Mouse (Mus musculus) heart, embryonic 13.5 days (tissue): Measurements from ENCODE around the gene Ppp4r4. TPM values are rescaled to one million over a fixed set of nuclear protein-coding genes. Genes with fewer than 3 reads are reported as not detected.
"Not testable (repeated sequence)": the region's sequence is repeated elsewhere in the genome, so short reads cannot be mapped to it uniquely, and the experiment has no call there.

ENCODE experiments used
- ATAC-seq: fragments of 200-750 bp; cut with Nextera tagmentation; 2 replicates; pipeline ENCODE4 v1.8.0; 2017; ENCODE audit warnings: moderate TSS enrichment; ENCODE audit not compliant: insufficient number of reproducible peaks, low FRiP score, low TSS enrichment; ENCODE audit errors: extremely low read depth
- H3K27ac ChIP-seq: fragments of 300-500 bp; sonication (generic); replicated peaks from 2 replicates; pipeline ENCODE4 v1.5.1; 2015; ENCODE audit warnings: moderate library complexity, mild to moderate bottlenecking, inconsistent platforms
- H3K27me3 ChIP-seq: fragments of 300-500 bp; sonication (generic); replicated peaks from 2 replicates; pipeline ENCODE4 v1.6.1; 2015; ENCODE audit warnings: mild to moderate bottlenecking, inconsistent platforms
- H3K36me3 ChIP-seq: fragments of 300-500 bp; sonication (generic); 2 replicates; pipeline ENCODE4 v1.6.1; 2015; ENCODE audit warnings: mild to moderate bottlenecking, inconsistent platforms
- H3K4me1 ChIP-seq: fragments of 300-500 bp; sonication (generic); 2 replicates; pipeline ENCODE4 v1.6.1; 2015; ENCODE audit warnings: inconsistent platforms
- H3K4me2 ChIP-seq: fragments of 300-500 bp; sonication (generic); 2 replicates; pipeline ENCODE4 v1.6.1; 2015; ENCODE audit warnings: inconsistent platforms, mild to moderate bottlenecking, moderate library complexity
- H3K4me3 ChIP-seq: fragments of 300-500 bp; sonication (generic); 2 replicates; pipeline ENCODE4 v1.5.1; 2015; ENCODE audit warnings: moderate library complexity, mild to moderate bottlenecking, inconsistent platforms
- H3K9ac ChIP-seq: fragments of 300-500 bp; sonication (generic); 2 replicates; pipeline ENCODE4 v1.6.1; 2015; ENCODE audit warnings: inconsistent platforms, mild to moderate bottlenecking, moderate library complexity
- H3K9me3 ChIP-seq: fragments of 300-500 bp; sonication (generic); 2 replicates; pipeline ENCODE4 v1.6.1; 2016; ENCODE audit warnings: inconsistent platforms
- WGBS: fragments of 180-500 bp; shearing (Covaris S2); methylation state at CpG from one replicate; pipeline ENCODE4 v1.1.7; 2015; ENCODE audit warnings: mixed read lengths; 5-methylcytosine and 5-hydroxymethylcytosine counted together
- polyA plus RNA-seq: library from polyadenylated mRNA; unstranded; fragments of >200 nt; fragmentation: Nextera tagmentation; extraction: Ambion mirVana; gene quantifications from 2 replicates; pipeline ENCODE4 v1.2.1, GENCODE M21; 2015

The Ppp4r4 gene
- polyA plus RNA-seq, 1 experiment from 2014 or later, result 0.19 TPM

DNA sequence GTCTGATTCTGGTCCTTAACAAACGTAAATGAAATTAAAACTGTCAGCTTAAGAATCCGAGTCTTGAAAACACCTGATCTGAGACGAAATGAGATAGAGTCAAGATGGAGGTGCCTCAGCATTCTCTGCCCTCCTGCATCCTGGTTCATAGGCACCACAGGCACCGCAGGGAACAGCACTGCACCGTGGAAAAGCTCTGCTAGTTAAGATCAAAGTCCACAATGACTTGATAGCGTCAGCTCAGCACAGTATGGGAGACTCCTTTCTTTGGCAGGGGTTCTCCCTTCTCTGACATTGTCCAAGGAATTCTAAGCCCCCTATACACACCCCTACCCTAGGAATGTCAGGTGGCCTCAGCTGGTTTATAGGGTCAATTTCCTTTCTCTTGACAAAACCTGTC is 37.6 kb downstream of the Ppp4r4 start:
- Histone ChIP-seq H3K4me3 (no peak overlapping the region), H3K9me3 (no peaks in the 10 kb centered on the region), H3K4me2 (no peak overlapping the region), H3K4me1 (no peaks in the 10 kb centered on the region), H3K27ac (no peak overlapping the region), H3K27me3 (peaks cover 4% of the 10 kb centered on the region; the same call in 1 of the 2 replicates), H3K36me3 (no peaks in the 10 kb centered on the region), H3K9ac (no peak overlapping the region)
- no peak for ATAC-seq
- 39% methylated on average over 6 of the region's 6 CpGs for WGBS

DNA sequence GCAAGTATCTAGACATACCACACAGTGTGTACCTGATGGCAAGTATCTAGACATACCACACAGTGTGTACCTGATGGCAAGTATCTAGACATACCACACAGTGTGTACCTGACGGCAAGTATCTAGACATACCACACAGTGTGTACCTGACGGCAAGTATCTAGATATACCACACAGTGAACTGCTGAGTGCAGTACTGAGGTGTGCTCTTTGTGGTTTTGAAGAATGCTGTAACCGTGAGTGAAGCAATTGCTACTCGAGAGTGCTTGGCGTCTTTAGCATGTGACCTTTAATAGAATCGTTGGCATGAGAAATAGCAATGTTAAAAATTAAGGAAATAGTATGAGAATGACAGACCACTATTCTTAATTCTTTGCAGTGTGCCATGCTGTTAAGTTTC is 46.1 kb downstream of the Ppp4r4 start:
- H3K9ac ChIP-seq, H3K4me3 ChIP-seq, H3K4me1 ChIP-seq, ATAC-seq, H3K36me3 ChIP-seq, H3K27ac ChIP-seq, H3K27me3 ChIP-seq, H3K9me3 ChIP-seq, H3K4me2 ChIP-seq: not testable (repeated sequence)
- 85% methylated on average over 6 of the region's 6 CpGs for WGBS

DNA sequence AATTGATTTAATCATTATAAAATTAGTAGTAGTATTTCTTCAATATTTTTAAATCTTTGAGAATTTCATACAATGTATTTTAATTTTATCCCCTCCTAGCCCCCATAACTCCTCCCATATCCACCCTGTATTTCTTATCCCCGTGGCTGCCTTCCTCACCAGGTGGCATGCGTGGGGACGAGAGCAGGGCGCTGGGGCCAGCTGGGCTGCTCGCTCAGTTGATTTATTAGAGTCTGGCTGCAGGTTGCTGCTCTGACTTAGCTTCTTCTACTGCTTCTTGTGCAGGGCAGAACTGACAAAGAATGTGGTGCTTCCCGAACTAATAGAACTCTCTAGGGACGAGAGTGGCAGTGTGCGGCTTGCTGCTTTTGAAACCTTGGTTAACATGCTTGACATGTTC is 51.7 kb downstream of the Ppp4r4 start:
- H3K9me3 ChIP-seq, result no peaks in the 10 kb centered on the region
- no peak overlapping the region for H3K4me2 ChIP-seq
- no peaks in the 10 kb centered on the region for H3K4me1 ChIP-seq
- no peak for ATAC-seq
- no peak overlapping the region for H3K9ac ChIP-seq
- WGBS, result 81% methylated on average over 8 of the region's 8 CpGs
- no peak overlapping the region for H3K27ac ChIP-seq
- H3K4me3 ChIP-seq, result no peak overlapping the region
- H3K36me3 ChIP-seq, result no peaks in the 10 kb centered on the region
- H3K27me3 ChIP-seq, result no peaks in the 10 kb centered on the region

- H3K4me1 ChIP-seq, result peaks cover 14% of the 10 kb centered on the region; the same call in 1 of the 2 replicates
- no peaks in the 10 kb centered on the region for H3K27me3 ChIP-seq
- H3K9me3 ChIP-seq, result no peaks in the 10 kb centered on the region
- WGBS, result 18% methylated on average over 2 of the region's 2 CpGs
- no peak overlapping the region for H3K4me3 ChIP-seq
- ATAC-seq, result no peak
- no peak overlapping the region for H3K9ac ChIP-seq
- no peaks in the 10 kb centered on the region for H3K36me3 ChIP-seq
- H3K4me2 ChIP-seq, result no peak overlapping the region
- H3K27ac ChIP-seq, result no peak overlapping the region
Measured at GRCm38 (mm10) chr12:103598411-103598810, 66.3 kb downstream of the Ppp4r4 start.

DNA sequence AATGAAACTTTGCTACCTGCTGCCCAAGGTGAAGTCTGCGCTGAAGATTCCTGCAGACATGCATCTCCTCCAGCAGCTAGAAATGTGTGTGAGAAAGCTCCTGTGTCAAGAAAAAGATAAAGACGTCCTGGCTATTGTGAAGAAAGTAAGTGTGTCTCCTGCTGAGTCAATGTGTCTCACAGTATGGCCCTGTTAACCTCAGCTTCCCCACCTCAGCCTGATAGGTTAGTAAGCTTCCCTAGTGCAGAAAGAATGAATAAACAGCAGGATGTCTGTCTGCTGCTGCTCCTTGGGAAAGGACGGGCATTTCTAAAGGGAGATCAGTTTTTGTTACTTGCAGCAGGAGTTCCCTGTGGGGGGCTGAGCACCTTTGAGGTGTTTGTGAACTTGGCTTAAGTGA is 68.3 kb downstream of the Ppp4r4 start:
- Histone ChIP-seq H3K4me2 (no peak overlapping the region), H3K9me3 (no peaks in the 10 kb centered on the region), H3K27me3 (no peaks in the 10 kb centered on the region), H3K36me3 (no peaks in the 10 kb centered on the region), H3K9ac (no peak overlapping the region), H3K4me3 (no peak overlapping the region), H3K4me1 (peaks cover 14% of the 10 kb centered on the region; the same call in 1 of the 2 replicates), H3K27ac (no peak overlapping the region)
- no peak for ATAC-seq
- WGBS, result 28% methylated on average over 3 of the region's 3 CpGs

DNA sequence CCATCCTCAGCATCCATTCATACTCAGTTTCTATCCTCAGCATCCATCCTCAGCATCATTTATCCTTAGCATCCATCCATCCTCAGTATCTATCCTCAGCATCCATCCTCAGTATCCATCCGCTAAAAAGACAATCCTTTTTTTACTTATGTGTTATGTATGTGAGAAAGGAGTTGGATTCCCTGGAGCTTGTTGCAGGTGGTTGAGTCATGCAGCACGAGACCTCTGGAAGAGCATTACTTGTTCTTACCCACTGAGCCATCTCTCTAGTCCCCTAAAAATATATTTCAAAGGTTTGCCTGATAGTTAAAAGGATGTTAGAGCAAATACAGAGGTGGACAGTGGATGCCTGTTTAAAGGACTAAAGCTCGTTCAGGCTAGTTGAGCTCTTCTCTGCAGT is 69.8 kb downstream of the Ppp4r4 start:
- H3K9ac ChIP-seq, result no peak overlapping the region
- no peak overlapping the region for H3K4me2 ChIP-seq
- H3K27me3 ChIP-seq, result no peaks in the 10 kb centered on the region
- H3K27ac ChIP-seq, result no peak overlapping the region
- no peak overlapping the region for H3K4me3 ChIP-seq
- no peak for ATAC-seq
- H3K9me3 ChIP-seq, result no peaks in the 10 kb centered on the region
- H3K4me1 ChIP-seq, result peaks cover 14% of the 10 kb centered on the region; the same call in 1 of the 2 replicates
- WGBS, result 77% methylated on average over 3 of the region's 3 CpGs
- no peaks in the 10 kb centered on the region for H3K36me3 ChIP-seq

DNA sequence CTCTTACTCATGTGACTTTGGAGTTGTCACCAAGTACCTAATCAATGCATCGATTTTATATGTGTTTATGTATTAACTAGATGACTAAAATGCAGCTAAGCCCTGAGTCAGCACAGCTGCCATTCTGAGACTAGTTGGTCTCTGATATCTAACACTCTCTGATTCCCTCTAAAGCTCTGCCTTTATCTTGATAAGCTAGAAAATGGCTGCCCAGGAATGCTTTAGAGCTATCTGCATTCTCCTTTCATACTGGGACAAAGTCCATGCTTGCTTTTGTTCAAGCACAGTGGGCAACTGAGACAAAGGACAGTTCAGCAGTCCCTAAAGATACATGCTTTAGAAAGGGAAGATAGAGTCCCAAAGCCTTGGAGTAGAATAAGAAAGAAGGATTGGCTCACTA is 83.1 kb downstream of the Ppp4r4 start:
- Histone ChIP-seq H3K4me2 (no peak overlapping the region), H3K27me3 (no peaks in the 10 kb centered on the region), H3K4me3 (no peak overlapping the region), H3K9me3 (no peaks in the 10 kb centered on the region), H3K9ac (no peak overlapping the region), H3K36me3 (no peaks in the 10 kb centered on the region), H3K27ac (no peak overlapping the region), H3K4me1 (peaks cover 9% of the 10 kb centered on the region)
- no peak for ATAC-seq
- 79% methylated on average over 1 of the region's 1 CpGs for WGBS

DNA sequence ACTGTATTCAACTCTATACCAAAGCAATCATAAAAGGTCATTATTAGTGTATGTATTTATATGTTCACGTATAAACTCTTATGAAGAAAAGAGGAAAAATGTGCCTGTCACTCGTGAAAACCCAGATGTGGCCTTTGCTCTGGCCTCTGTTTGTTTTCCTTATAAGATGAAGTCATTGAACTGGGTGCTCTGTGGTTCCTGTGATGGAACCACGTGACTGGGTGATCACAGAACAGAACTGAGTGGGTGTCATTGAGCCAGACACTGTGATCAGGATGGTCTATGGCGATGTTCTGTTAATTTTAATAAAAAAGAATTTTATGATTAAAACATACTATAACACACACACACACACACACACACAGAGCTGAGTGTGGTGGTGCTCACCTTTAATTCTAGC is 83.7 kb downstream of the Ppp4r4 start:
- Histone ChIP-seq H3K4me3 (no peak overlapping the region), H3K4me1 (peaks cover 9% of the 10 kb centered on the region), H3K4me2 (no peak overlapping the region), H3K27ac (no peak overlapping the region), H3K36me3 (no peaks in the 10 kb centered on the region), H3K9me3 (no peaks in the 10 kb centered on the region), H3K27me3 (no peaks in the 10 kb centered on the region), H3K9ac (no peak overlapping the region)
- WGBS, result 76% methylated on average over 4 of the region's 4 CpGs
- no peak for ATAC-seq

DNA sequence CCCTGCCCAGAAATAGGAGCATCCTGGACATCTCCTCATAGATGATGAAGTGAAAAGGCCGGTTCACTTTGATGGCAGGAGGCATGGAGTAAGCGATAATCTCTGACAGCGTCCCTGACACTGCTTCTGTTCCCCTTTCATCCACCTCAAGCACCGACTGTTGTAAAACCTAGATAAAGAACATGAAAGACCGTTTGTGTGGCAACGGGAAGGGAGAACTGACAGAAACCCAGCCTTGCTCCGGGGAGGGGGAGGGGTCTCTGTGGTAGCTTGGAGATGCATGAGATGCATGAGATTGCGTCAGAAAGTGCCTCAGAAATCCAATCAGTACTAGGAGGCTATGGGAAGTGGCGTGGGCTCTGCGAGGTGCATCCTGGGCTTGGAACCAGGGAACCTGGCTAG is 84.8 kb downstream of the Ppp4r4 start:
- 38% methylated on average over 10 of the region's 10 CpGs for WGBS
- peaks cover 9% of the 10 kb centered on the region for H3K4me1 ChIP-seq
- no peak overlapping the region for H3K4me2 ChIP-seq
- no peak overlapping the region for H3K27ac ChIP-seq
- H3K9me3 ChIP-seq, result no peaks in the 10 kb centered on the region
- no peak overlapping the region for H3K9ac ChIP-seq
- no peaks in the 10 kb centered on the region for H3K27me3 ChIP-seq
- ATAC-seq, result no peak
- H3K36me3 ChIP-seq, result no peaks in the 10 kb centered on the region
- no peak overlapping the region for H3K4me3 ChIP-seq

DNA sequence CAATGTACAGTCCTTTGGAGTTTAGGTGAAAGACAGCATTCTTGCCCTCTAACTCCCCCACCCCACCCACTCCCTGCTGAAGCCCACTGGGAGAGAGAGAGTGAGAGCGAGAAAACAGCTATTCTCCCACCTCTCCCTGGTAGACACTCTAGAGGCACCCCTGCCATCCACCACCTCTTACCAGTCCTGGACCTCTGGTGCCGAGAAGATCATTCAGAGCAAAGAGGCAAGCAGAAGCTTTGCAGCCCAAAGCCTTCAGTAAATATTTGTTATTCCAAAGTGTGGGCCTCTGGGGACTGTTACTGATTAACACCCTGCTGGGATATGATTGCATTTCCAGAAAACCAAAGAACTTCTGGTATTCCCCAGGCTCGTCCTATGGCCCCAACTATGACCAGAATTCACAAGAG is 99.1 kb downstream of the Ppp4r4 start, which contains the start of gene Serpina10:
TSS of gene Serpina10 (minus strand) at position 242 of the 410 bp plus-strand sequence.
- no peak within 1 kb of the TSS for H3K9ac ChIP-seq
- no peak within 1 kb of the TSS for H3K27ac ChIP-seq
- H3K4me2 ChIP-seq, result no peak within 1 kb of the TSS
- no peaks in the 10 kb centered on the region for H3K27me3 ChIP-seq
- 46% methylated on average over 3 of the region's 3 CpGs for WGBS
- no peak for ATAC-seq
- H3K4me1 ChIP-seq, result no peaks in the 10 kb centered on the region
- H3K9me3 ChIP-seq, result no peaks in the 10 kb centered on the region
- H3K4me3 ChIP-seq, result no peak within 1 kb of the TSS
- H3K36me3 ChIP-seq, result no peaks in the 10 kb centered on the region

- H3K9ac ChIP-seq, result no peak overlapping the region
- H3K9me3 ChIP-seq, result no peaks in the 10 kb centered on the region
- no peaks in the 10 kb centered on the region for H3K36me3 ChIP-seq
- no peak overlapping the region for H3K4me3 ChIP-seq
- no peaks in the 10 kb centered on the region for H3K4me1 ChIP-seq
- no peak for ATAC-seq
- 68% methylated on average over 2 of the region's 2 CpGs for WGBS
- no peaks in the 10 kb centered on the region for H3K27me3 ChIP-seq
- no peak overlapping the region for H3K4me2 ChIP-seq
- H3K27ac ChIP-seq, result no peak overlapping the region
Measured at GRCm38 (mm10) chr12:103634430-103634829, 102.3 kb downstream of the Ppp4r4 start.

GRCm38 (mm10) chr12:103635846-103636245 is 103.8 kb downstream of the Ppp4r4 start:
- Histone ChIP-seq H3K9me3 (no peaks in the 10 kb centered on the region), H3K4me2 (no peak overlapping the region), H3K27me3 (no peaks in the 10 kb centered on the region), H3K4me1 (no peaks in the 10 kb centered on the region), H3K4me3 (no peak overlapping the region), H3K9ac (no peak overlapping the region), H3K27ac (no peak overlapping the region), H3K36me3 (no peaks in the 10 kb centered on the region)
- WGBS, result 81% methylated on average over 2 of the region's 2 CpGs
- ATAC-seq, result no peak
